Mouse (Mus musculus): ENCODE measurements around the gene Gfy. TPM values are rescaled to one million over a fixed set of nuclear protein-coding genes. Genes with fewer than 3 reads are reported as not detected.
A peak's percentile ranks its signal among the peaks of the same experiment; 100 is the strongest.

Gfy gene
- polyA plus RNA-seq, 1 experiment from 2014 or later: 0.29 TPM

GRCm38 (mm10) chr7:45137171-45138006, 42.0 kb downstream of the Gfy start:
- 84% methylated on average over 12 of the region's 12 CpGs for WGBS
- H3K9me3 ChIP-seq: no peaks in the 10 kb centered on the region
- 0 out of 2 replicates have a peak overlapping the region, but pooled peaks have one; percentile 14 for H3K27ac ChIP-seq (replicated peaks)
- H3K4me3 ChIP-seq: 0 out of 2 replicates have a peak overlapping the region, but pooled peaks have one; percentile 6
- peaks cover 24% of the 10 kb centered on the region for H3K4me1 ChIP-seq
- H3K27me3 ChIP-seq (replicated peaks; ENCODE audit: low read depth, poor library complexity, severe bottlenecking): peaks cover 33% of the 10 kb centered on the region
- no peak for DNase-seq (ENCODE audit: low spot score)
- peaks cover 12% of the 10 kb centered on the region for H3K36me3 ChIP-seq (replicated peaks)

GRCm38 (mm10) chr7:45135993-45136567, 43.3 kb downstream of the Gfy start, which contains the start of the genes Gm45713 and Flt3l:
Gm45713 (minus strand) TSS chr7:45136231.
Flt3l (minus strand) TSS chr7:45136432.
- DNase-seq (ENCODE audit: low spot score): peak; percentile 86
- peak within 1 kb of the TSS; percentile 63 for H3K4me3 ChIP-seq
- no peaks in the 10 kb centered on the region; the same call in 1 of the 2 replicates for H3K36me3 ChIP-seq (replicated peaks)
- peaks cover 27% of the 10 kb centered on the region for H3K4me1 ChIP-seq
- H3K27ac ChIP-seq (replicated peaks): peak within 1 kb of the TSS; percentile 63
- no peaks in the 10 kb centered on the region for H3K9me3 ChIP-seq
- 5% methylated on average over 29 of the region's 29 CpGs for WGBS
- peaks cover 37% of the 10 kb centered on the region for H3K27me3 ChIP-seq (replicated peaks; ENCODE audit: low read depth, poor library complexity, severe bottlenecking)

- H3K36me3 ChIP-seq (replicated peaks): no peaks in the 10 kb centered on the region; the same call in 1 of the 2 replicates
- H3K27me3 ChIP-seq (replicated peaks; ENCODE audit: low read depth, poor library complexity, severe bottlenecking): peaks cover 37% of the 10 kb centered on the region
- H3K4me3 ChIP-seq: peak overlapping the region; percentile 63
- H3K9me3 ChIP-seq: no peaks in the 10 kb centered on the region
- H3K4me1 ChIP-seq: peaks cover 27% of the 10 kb centered on the region
- DNase-seq (ENCODE audit: low spot score): no peak
- 78% methylated on average over 3 of the region's 3 CpGs for WGBS
- 0 out of 2 replicates have a peak overlapping the region, but pooled peaks have one; percentile 63 for H3K27ac ChIP-seq (replicated peaks)
Observed at GRCm38 (mm10) chr7:45135370-45135769, 44.0 kb downstream of the Gfy start.

GRCm38 (mm10) chr7:45134544-45135026, 44.8 kb downstream of the Gfy start:
- H3K4me1 ChIP-seq: peaks cover 31% of the 10 kb centered on the region
- no peaks in the 10 kb centered on the region for H3K9me3 ChIP-seq
- H3K4me3 ChIP-seq: peak overlapping the region; percentile 63; the same call in 1 of the 2 replicates
- DNase-seq (ENCODE audit: low spot score): peak; percentile 48
- 5% methylated on average over 12 of the region's 12 CpGs for WGBS
- no peaks in the 10 kb centered on the region for H3K36me3 ChIP-seq (replicated peaks)
- H3K27me3 ChIP-seq (replicated peaks; ENCODE audit: low read depth, poor library complexity, severe bottlenecking): peaks cover 37% of the 10 kb centered on the region
- H3K27ac ChIP-seq (replicated peaks): no peak overlapping the region

GRCm38 (mm10) chr7:45133446-45134159, 45.8 kb downstream of the Gfy start:
- DNase-seq (ENCODE audit: low spot score): no peak
- no peak overlapping the region; the same call in 1 of the 2 replicates for H3K27ac ChIP-seq (replicated peaks)
- no peaks in the 10 kb centered on the region for H3K9me3 ChIP-seq
- H3K4me3 ChIP-seq: no peak overlapping the region
- peaks cover 35% of the 10 kb centered on the region for H3K4me1 ChIP-seq
- 75% methylated on average over 8 of the region's 8 CpGs for WGBS
- no peaks in the 10 kb centered on the region for H3K36me3 ChIP-seq (replicated peaks)
- peaks cover 37% of the 10 kb centered on the region for H3K27me3 ChIP-seq (replicated peaks; ENCODE audit: low read depth, poor library complexity, severe bottlenecking)

GRCm38 (mm10) chr7:45131850-45132249, 47.5 kb downstream of the Gfy start:
- peak overlapping the region; percentile 28; the same call in 1 of the 2 replicates for H3K4me3 ChIP-seq
- H3K36me3 ChIP-seq (replicated peaks): peaks cover 11% of the 10 kb centered on the region
- no peaks in the 10 kb centered on the region for H3K9me3 ChIP-seq
- 82% methylated on average over 11 of the region's 11 CpGs for WGBS
- no peak for DNase-seq (ENCODE audit: low spot score)
- 0 out of 2 replicates have a peak overlapping the region, but pooled peaks have one; percentile 37 for H3K27ac ChIP-seq (replicated peaks)
- peaks cover 42% of the 10 kb centered on the region for H3K4me1 ChIP-seq
- H3K27me3 ChIP-seq (replicated peaks; ENCODE audit: low read depth, poor library complexity, severe bottlenecking): peaks cover 29% of the 10 kb centered on the region

- Histone ChIP-seq H3K27me3 (replicated peaks; ENCODE audit: low read depth, poor library complexity, severe bottlenecking) (peaks cover 12% of the 10 kb centered on the region), H3K27ac (replicated peaks) (peak overlapping the region; percentile 100), H3K36me3 (replicated peaks) (peaks cover 30% of the 10 kb centered on the region), H3K9me3 (no peaks in the 10 kb centered on the region), H3K4me3 (peak overlapping the region; percentile 88), H3K4me1 (peaks cover 53% of the 10 kb centered on the region)
- WGBS: 56% methylated on average over 15 of the region's 15 CpGs
- DNase-seq (ENCODE audit: low spot score): peak; percentile 36
Observed at GRCm38 (mm10) chr7:45129776-45130512, 49.4 kb downstream of the Gfy start.

- Histone ChIP-seq H3K27ac (replicated peaks) (peak overlapping the region; percentile 100), H3K27me3 (replicated peaks; ENCODE audit: low read depth, poor library complexity, severe bottlenecking) (peaks cover 5% of the 10 kb centered on the region; the same call in 1 of the 2 replicates), H3K4me3 (peak overlapping the region; percentile 88), H3K4me1 (peaks cover 53% of the 10 kb centered on the region), H3K36me3 (replicated peaks) (peaks cover 31% of the 10 kb centered on the region), H3K9me3 (no peaks in the 10 kb centered on the region)
- DNase-seq (ENCODE audit: low spot score): peak; percentile 80
- WGBS: under 1% methylated on average over 17 of the region's 17 CpGs
Observed at GRCm38 (mm10) chr7:45129318-45129717, 50.1 kb downstream of the Gfy start.

GRCm38 (mm10) chr7:45128624-45129246, 50.6 kb downstream of the Gfy start, which contains the start of gene Rpl13a:
Rpl13a (minus strand) TSS chr7:45128761.
- peak within 1 kb of the TSS; percentile 100 for H3K27ac ChIP-seq (replicated peaks)
- DNase-seq (ENCODE audit: low spot score): peak; percentile 98
- under 1% methylated on average over 48 of the region's 48 CpGs for WGBS
- H3K4me3 ChIP-seq: peak within 1 kb of the TSS; percentile 88
- peaks cover 31% of the 10 kb centered on the region for H3K36me3 ChIP-seq (replicated peaks)
- H3K9me3 ChIP-seq: no peaks in the 10 kb centered on the region
- H3K4me1 ChIP-seq: peaks cover 48% of the 10 kb centered on the region
- 0 out of 2 replicates have a peak, but pooled peaks cover 4% of the 10 kb centered on the region for H3K27me3 ChIP-seq (replicated peaks; ENCODE audit: low read depth, poor library complexity, severe bottlenecking)

- Histone ChIP-seq H3K9me3 (no peaks in the 10 kb centered on the region), H3K36me3 (replicated peaks) (peaks cover 40% of the 10 kb centered on the region), H3K4me3 (peak overlapping the region; percentile 88), H3K4me1 (peaks cover 52% of the 10 kb centered on the region), H3K27me3 (replicated peaks; ENCODE audit: low read depth, poor library complexity, severe bottlenecking) (0 out of 2 replicates have a peak, but pooled peaks cover 4% of the 10 kb centered on the region), H3K27ac (replicated peaks) (peak overlapping the region; percentile 100)
- 2% methylated on average over 6 of the region's 6 CpGs for WGBS
- peak; percentile 30 for DNase-seq (ENCODE audit: low spot score)
Observed at GRCm38 (mm10) chr7:45127700-45128224, 51.6 kb downstream of the Gfy start.
